Mouse (Mus musculus) liver, postnatal 0 days (tissue): ENCODE measurements around the gene Entpd6.

Experiments
- CTCF ChIP-seq: sonication (generic); IDR thresholded peaks from 2 replicates; pipeline ENCODE4 v1.5.1; 2016; ENCODE audit warnings: antibody characterized with exemption, low read depth
- EP300 ChIP-seq: IDR thresholded peaks from 2 replicates; pipeline ENCODE4 v1.6.1; 2016; ENCODE audit warnings: antibody characterized with exemption, low read depth, mild to moderate bottlenecking

DNA sequence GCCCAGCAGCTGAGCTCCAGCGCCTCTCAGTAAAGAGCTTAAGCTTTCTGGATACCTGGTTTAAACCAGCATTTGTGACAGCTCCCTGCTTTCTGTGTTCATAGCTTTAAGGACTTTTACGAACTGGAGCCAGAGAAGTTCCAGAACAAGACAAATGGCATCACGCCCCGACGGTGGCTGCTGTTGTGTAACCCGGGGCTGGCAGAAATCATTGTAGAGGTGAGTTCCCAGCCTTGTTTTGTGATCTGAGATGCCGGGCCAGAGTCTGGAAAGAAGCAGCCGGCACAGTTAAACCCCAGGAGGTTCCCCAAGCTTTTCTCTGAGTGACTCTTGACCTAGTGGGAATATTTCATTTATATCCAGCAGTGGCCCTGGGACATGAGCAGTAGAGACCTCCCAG is 69.9 kb downstream of the Entpd6 start:
- TF ChIP-seq CTCF (no peak), EP300 (no peak)
